Mouse (Mus musculus): ENCODE data around the gene Rln3.
A peak's percentile ranks its signal among the peaks of the same experiment; 100 is the strongest.

GRCm38 (mm10) chr8:84067047-84067573, 22.3 kb upstream of the Rln3 start:
- TF ChIP-seq USF1 (IDR thresholded peaks at IDR 0.05; ENCODE audit: low read depth, low read length), result no peak
- TF ChIP-seq CTCF (conservative IDR thresholded peaks at IDR 0.05 in 1 of 2, IDR thresholded peaks at IDR 0.05 in 1 of 2; ENCODE audit: low read depth in 2 of 2, low read length in 2 of 2), result no peak
- TF ChIP-seq CHD1 (IDR thresholded peaks at IDR 0.05; ENCODE audit: low read depth, low read length), result no peak
- peak; percentile 56 for TF ChIP-seq POLR2A (IDR thresholded peaks at IDR 0.05; ENCODE audit: low read depth, low read length)
